Mouse (Mus musculus): ENCODE measurements around the gene Fank1.

DNA sequence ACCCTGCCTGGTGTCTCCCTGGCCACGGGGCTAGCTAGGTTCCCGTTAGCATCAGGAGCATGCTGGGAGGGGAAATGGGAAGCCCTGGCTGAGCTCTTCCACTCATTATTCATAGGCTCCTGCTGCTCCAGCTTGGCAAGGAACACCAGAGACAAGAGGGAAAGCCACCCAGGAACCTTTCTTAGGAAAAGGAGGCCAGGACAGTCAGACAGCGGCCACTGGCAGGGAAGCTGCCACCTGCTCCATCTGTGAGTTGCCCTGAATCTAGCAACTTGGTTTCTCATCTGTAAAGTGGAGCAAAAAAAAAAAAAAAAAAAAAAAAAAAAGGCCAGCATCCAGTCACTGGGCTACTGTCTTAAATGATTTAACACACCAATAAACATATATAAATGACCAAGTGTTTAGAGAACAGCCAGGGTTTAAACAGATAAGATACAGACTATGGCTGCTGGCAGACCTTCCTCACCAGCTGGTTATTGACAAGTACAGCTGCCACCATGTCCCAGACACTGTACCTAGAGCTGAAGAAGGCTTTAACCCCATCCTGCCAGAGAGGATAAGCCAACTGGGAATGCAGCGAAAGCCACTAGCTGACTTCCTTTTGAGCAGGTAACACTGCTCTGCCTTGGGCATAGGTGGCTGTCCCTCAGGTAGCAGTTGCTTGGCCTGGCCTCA, 44.6 kb upstream of the Fank1 start:
- no peak for TF ChIP-seq CTCF (IDR thresholded peaks at IDR 0.05; ENCODE audit: control insufficient read depth, insufficient read depth, insufficient read length)
- no peak for TF ChIP-seq MYOG (IDR thresholded peaks at IDR 0.05; ENCODE audit: control insufficient read depth, extremely low read depth, insufficient read length)
- no peak for TF ChIP-seq MAX (IDR thresholded peaks at IDR 0.05)
